Mouse (Mus musculus) liver, embryonic 13.5 days (tissue): ENCODE results near the gene Olfr457. TPM values are rescaled to one million over a fixed set of nuclear protein-coding genes. Genes with fewer than 3 reads are reported as not detected.

Experiments used
- ATAC-seq: fragments of 200-750 bp; cut with Nextera tagmentation; 2 replicates; pipeline ENCODE4 v1.8.0; 2017; ENCODE audit warnings: low read depth, mild to moderate bottlenecking, moderate number of reproducible peaks, moderate library complexity
- DNase-seq: peaks from one replicate; pipeline ENCODE4 v3.0.0; 2022
- H3K27ac ChIP-seq: fragments of 300-500 bp; sonication (generic); 2 replicates; pipeline ENCODE4 v1.5.1; 2015; ENCODE audit warnings: moderate library complexity, mild to moderate bottlenecking, inconsistent platforms
- H3K27me3 ChIP-seq: fragments of 300-500 bp; sonication (generic); 2 replicates; pipeline ENCODE4 v1.6.1; 2015; ENCODE audit warnings: mild to moderate bottlenecking, inconsistent platforms
- H3K36me3 ChIP-seq: fragments of 300-500 bp; sonication (generic); 2 replicates; pipeline ENCODE4 v1.6.1; 2015; ENCODE audit warnings: mild to moderate bottlenecking, inconsistent platforms
- H3K4me1 ChIP-seq: fragments of 300-500 bp; sonication (generic); replicated peaks from 2 replicates; pipeline ENCODE4 v1.6.1; 2015; ENCODE audit warnings: inconsistent platforms
- H3K4me2 ChIP-seq: fragments of 300-500 bp; sonication (generic); 2 replicates; pipeline ENCODE4 v1.6.1; 2015; ENCODE audit warnings: inconsistent platforms, mild to moderate bottlenecking, moderate library complexity
- H3K4me3 ChIP-seq: fragments of 300-500 bp; sonication (generic); replicated peaks from 2 replicates; pipeline ENCODE4 v1.5.1; 2015; ENCODE audit warnings: mild to moderate bottlenecking, inconsistent platforms
- H3K9ac ChIP-seq: fragments of 300-500 bp; sonication (generic); 2 replicates; pipeline ENCODE4 v1.6.1; 2015; ENCODE audit warnings: mild to moderate bottlenecking, inconsistent platforms
- H3K9me3 ChIP-seq: fragments of 300-500 bp; sonication (generic); replicated peaks from 2 replicates; pipeline ENCODE4 v1.6.1; 2016; ENCODE audit warnings: inconsistent platforms
- WGBS: fragments of 180-500 bp; shearing (Covaris S2); methylation state at CpG from one replicate; pipeline ENCODE4 v1.1.7; 2015; ENCODE audit not compliant: insufficient replicate concordance; 5-methylcytosine and 5-hydroxymethylcytosine counted together
- polyA plus RNA-seq: library from polyadenylated mRNA; unstranded; fragments of >200 nt; fragmentation: Nextera tagmentation; extraction: Ambion mirVana; gene quantifications from 2 replicates; pipeline ENCODE4 v1.2.1, GENCODE M21; 2015

Olfr457 gene
- polyA plus RNA-seq, 1 experiment from 2014 or later: not detected

DNA sequence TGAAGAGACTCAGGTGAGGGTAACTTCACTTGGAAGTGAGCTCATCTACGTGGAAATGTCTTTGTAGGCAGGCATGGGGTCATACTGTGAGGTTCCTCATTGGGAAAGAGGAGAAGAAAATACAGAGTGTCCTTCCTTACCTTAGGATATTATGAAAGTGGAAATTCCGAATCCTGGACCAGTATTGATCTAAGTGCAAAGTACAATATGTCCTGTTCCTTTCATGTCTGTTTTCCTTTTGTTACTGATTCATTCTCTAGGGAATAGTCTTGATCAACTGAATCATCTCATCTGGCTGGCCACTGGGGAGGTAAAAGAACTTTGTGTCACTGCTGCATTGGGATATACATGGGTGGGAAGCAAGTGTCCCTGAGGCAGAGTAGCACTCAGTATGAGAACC lies 40.6 kb downstream of the Olfr457 start:
- Histone ChIP-seq H3K4me3 (no peak overlapping the region), H3K4me2 (no peak overlapping the region), H3K9ac (no peak overlapping the region), H3K27me3 (no peaks in the 10 kb centered on the region), H3K27ac (no peak overlapping the region), H3K4me1 (no peaks in the 10 kb centered on the region), H3K36me3 (no peaks in the 10 kb centered on the region), H3K9me3 (no peaks in the 10 kb centered on the region)
- 29% methylated on average over 2 of the region's 2 CpGs for WGBS
- no peak for DNase-seq
- no peak for ATAC-seq

DNA sequence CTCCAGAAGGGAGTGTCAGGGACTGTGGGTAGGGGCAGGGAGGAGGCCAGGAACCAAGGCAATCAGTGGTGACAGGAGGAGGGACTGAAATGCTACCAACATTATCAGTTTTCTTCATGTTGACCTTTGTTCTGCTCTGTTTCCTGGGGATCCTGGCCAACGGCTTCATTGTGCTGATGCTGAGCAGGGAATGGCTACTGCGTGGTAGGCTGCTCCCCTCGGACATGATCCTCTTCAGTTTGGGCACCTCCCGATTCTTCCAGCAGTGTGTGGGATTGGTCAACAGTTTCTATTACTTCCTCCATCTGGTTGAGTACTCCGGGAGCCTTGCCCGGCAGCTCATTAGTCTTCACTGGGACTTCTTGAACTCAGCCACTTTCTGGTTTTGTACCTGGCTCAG lies 41.7 kb downstream of the Olfr457 start, which contains the start of gene Tas2r126:
Tas2r126 (plus strand) TSS at position 90 of the 400 bp plus-strand sequence.
- DNase-seq: no peak
- no peaks in the 10 kb centered on the region for H3K36me3 ChIP-seq
- ATAC-seq: no peak
- H3K4me1 ChIP-seq: no peaks in the 10 kb centered on the region
- H3K4me3 ChIP-seq: no peak within 1 kb of the TSS
- H3K9ac ChIP-seq: no peak within 1 kb of the TSS
- H3K9me3 ChIP-seq: no peaks in the 10 kb centered on the region
- 40% methylated on average over 6 of the region's 6 CpGs for WGBS
- H3K27me3 ChIP-seq: no peaks in the 10 kb centered on the region
- H3K27ac ChIP-seq: no peak within 1 kb of the TSS
- H3K4me2 ChIP-seq: no peak within 1 kb of the TSS

DNA sequence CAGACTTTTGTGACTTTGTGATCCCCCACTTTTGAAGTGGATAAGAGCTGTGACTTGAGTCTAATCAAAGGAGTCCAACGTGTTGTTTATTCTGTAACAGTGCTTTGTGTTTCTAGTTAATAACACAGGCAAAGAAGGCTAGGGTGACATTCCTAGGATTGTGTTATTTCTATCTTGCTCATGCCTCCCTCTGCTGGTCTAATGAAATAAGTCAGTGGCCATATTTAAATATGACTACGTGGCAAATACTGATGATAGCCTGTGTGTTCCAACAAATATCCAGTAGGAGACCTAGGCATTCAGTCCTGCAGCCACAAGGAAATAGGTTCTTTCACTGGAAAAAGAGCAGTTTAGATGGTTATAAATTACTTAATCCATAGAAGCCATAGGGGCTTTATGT lies 42.6 kb downstream of the Olfr457 start:
- DNase-seq (no peak), ATAC-seq (no peak)
- Histone ChIP-seq H3K4me1 (no peaks in the 10 kb centered on the region), H3K27me3 (no peaks in the 10 kb centered on the region), H3K4me3 (no peak overlapping the region), H3K9me3 (no peaks in the 10 kb centered on the region), H3K36me3 (no peaks in the 10 kb centered on the region), H3K9ac (no peak overlapping the region), H3K27ac (no peak overlapping the region), H3K4me2 (no peak overlapping the region)
- WGBS: 48% methylated on average over 2 of the region's 2 CpGs

DNA sequence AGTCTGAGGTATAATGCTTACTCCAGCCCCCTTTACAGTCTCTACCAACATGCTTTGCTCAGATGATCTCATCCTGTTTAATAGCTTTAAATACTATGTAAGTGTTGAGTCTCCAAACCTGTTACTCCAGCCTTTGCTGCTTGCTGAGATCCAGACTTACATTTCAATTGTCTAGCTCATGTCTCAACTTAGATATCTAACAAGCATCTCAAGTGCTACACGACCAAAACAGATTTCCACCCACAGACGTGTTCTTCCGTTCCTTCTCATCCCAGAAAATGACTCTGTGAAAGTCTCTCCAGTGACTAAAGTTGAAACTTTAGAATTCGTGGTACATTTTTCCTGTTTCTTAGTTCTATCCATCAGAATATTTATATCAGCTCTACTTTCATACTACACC lies 49.8 kb downstream of the Olfr457 start:
- Histone ChIP-seq H3K27me3 (no peaks in the 10 kb centered on the region), H3K4me2 (no peak overlapping the region), H3K36me3 (no peaks in the 10 kb centered on the region), H3K9ac (no peak overlapping the region), H3K4me1 (no peaks in the 10 kb centered on the region), H3K4me3 (no peak overlapping the region), H3K9me3 (no peaks in the 10 kb centered on the region), H3K27ac (no peak overlapping the region)
- ATAC-seq: no peak
- WGBS: 53% methylated on average over 4 of the region's 4 CpGs
- no peak for DNase-seq

DNA sequence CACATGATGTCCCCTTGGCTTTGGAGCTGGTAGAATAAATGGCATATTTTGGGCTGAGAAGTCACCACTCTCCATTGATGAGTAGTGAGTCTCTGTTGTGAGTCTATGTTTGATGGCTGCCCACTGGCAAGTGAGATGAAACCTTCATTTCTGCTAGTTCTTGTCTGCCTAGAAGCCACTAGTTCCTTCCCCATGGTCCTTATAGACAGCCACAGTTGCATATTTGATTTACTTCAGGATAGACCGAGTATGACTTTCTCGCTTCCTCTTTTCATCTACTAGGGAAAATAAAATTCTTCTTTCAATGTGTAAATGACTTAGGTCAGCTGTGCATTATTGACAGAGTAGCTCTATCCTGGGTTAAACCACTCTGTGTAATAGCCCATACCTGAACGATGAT lies 51.7 kb downstream of the Olfr457 start:
- H3K9ac ChIP-seq: no peak overlapping the region
- H3K27me3 ChIP-seq: no peaks in the 10 kb centered on the region
- H3K36me3 ChIP-seq: no peaks in the 10 kb centered on the region
- WGBS: 61% methylated on average over 3 of the region's 3 CpGs
- no peak for DNase-seq
- H3K4me2 ChIP-seq: no peak overlapping the region
- H3K27ac ChIP-seq: no peak overlapping the region
- no peaks in the 10 kb centered on the region for H3K4me1 ChIP-seq
- no peak for ATAC-seq
- no peaks in the 10 kb centered on the region for H3K9me3 ChIP-seq
- no peak overlapping the region for H3K4me3 ChIP-seq

DNA sequence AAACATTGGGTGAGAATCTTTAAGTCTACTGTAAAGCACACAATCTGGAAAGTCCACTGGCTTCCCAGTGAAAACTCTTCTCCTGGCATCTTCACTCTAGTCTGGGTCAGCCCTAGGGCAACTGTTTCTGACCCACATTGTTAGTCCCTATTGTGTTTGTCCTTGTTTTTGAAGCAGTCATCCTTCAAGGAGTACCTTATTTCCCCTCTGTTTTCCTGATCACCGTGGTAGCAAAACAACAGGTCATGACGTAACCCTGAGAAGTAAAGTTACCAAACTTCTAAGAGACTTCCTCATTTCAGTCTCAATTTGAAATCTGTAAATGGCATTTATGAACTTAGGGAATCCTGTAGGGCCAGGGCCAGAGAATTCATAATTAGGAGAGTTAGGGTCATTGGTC lies 54.7 kb downstream of the Olfr457 start:
- ATAC-seq: no peak
- Histone ChIP-seq H3K36me3 (no peaks in the 10 kb centered on the region), H3K4me1 (no peaks in the 10 kb centered on the region), H3K9me3 (no peaks in the 10 kb centered on the region), H3K27me3 (no peaks in the 10 kb centered on the region), H3K4me3 (no peak overlapping the region), H3K27ac (no peak overlapping the region), H3K9ac (no peak overlapping the region), H3K4me2 (no peak overlapping the region)
- DNase-seq: no peak
- 31% methylated on average over 2 of the region's 2 CpGs for WGBS

DNA sequence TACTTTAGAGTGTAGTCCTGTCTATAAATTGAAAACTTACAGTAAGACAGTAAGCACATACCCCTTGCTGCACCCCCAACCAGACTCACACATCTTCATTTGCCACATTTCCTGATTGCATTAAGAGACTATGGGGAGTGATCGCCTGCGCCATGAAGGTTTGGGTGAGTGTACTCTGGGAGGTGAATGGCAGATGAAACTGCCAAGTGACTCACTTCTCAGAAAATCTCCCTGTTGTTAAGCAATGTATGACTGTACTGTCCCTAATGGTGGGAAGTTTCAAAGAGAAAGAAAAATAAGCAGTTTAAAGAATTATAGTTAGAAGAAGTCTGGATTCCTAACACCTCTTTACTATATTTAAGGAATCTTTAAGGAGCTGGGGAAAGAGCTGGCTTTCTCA lies 56.7 kb downstream of the Olfr457 start:
- Histone ChIP-seq H3K9me3 (no peaks in the 10 kb centered on the region), H3K36me3 (no peaks in the 10 kb centered on the region), H3K4me3 (no peak overlapping the region), H3K4me1 (no peaks in the 10 kb centered on the region), H3K27me3 (no peaks in the 10 kb centered on the region), H3K4me2 (no peak overlapping the region), H3K9ac (no peak overlapping the region), H3K27ac (no peak overlapping the region)
- DNase-seq (no peak), ATAC-seq (no peak)
- 65% methylated on average over 2 of the region's 2 CpGs for whole genome bisulfite sequencing

Other genes starting within 250 kb of the Olfr457 start
- gene Gstk1, start 230.4 kb downstream of the Olfr457 start, polyA plus RNA-seq: 6.9 and 8.1 TPM in 2 replicates
- 0.12 TPM in 1 of 2 replicates, not detected in the other for gene Tmem139, start 214.4 kb downstream of the Olfr457 start, polyA plus RNA-seq
- gene Casp2, start 211.3 kb downstream of the Olfr457 start, polyA plus RNA-seq: 26.0 and 29.8 TPM in 2 replicates
- 0.08 TPM in 1 of 2 replicates, not detected in the other for gene Clcn1, start 189.7 kb downstream of the Olfr457 start, polyA plus RNA-seq
- 0.05 TPM in 2 replicates for gene Fam131b, start 151.7 kb downstream of the Olfr457 start, polyA plus RNA-seq
- 36.5 and 39.7 TPM in 2 replicates for gene Zyx, start 126.7 kb downstream of the Olfr457 start, polyA plus RNA-seq
- gene Epha1, start 103.1 kb downstream of the Olfr457 start, polyA plus RNA-seq: 2.7 and 2.9 TPM in 2 replicates
- gene Tas2r143, start 76.1 kb downstream of the Olfr457 start, polyA plus RNA-seq: not detected in 2 replicates
- not detected in 2 replicates for gene Tas2r135, start 70.9 kb downstream of the Olfr457 start, polyA plus RNA-seq
- gene Tas2r126, start 41.8 kb downstream of the Olfr457 start, polyA plus RNA-seq: not detected in 2 replicates
- gene Olfr458, start 11.1 kb downstream of the Olfr457 start, polyA plus RNA-seq: not detected in 2 replicates
- gene Olfr456, start 10.9 kb upstream of the Olfr457 start, polyA plus RNA-seq: not detected in 2 replicates
- not detected in 2 replicates for gene Olfr455, start 71.3 kb upstream of the Olfr457 start, polyA plus RNA-seq
- gene Tcaf3, start 121.4 kb upstream of the Olfr457 start, polyA plus RNA-seq: not detected in 2 replicates
- gene Tcaf2, start 168.9 kb upstream of the Olfr457 start, polyA plus RNA-seq: 0.24 and 0.27 TPM in 2 replicates
- 6.0 and 7.8 TPM in 2 replicates for gene Tcaf1, start 233.8 kb upstream of the Olfr457 start, polyA plus RNA-seq